ENCODE assay signal across 26 mouse cellular contexts in the genomic region with DNA sequence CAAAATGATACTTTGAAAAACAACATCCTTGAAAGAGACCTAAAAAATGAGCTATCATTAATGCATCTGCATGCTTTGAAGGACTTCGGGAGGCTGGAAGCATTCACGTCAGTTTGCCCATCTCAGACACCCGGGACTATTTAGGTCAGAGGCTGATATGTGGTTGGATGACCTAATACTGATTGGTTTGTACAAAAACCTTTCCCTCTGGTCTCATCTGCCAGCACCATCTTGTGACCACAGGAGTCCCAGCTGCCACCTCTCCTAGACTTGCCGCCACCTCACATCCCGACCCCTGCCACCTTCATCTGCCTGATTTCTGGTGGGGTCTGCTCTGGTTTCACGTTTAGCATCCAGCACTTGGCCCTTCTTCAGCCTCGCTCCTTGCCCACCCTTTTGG.
DNase-seq lines count a peak whose midpoint lies in the region; ATAC-seq and TF ChIP-seq lines count a peak whose summit lies in the region.
"Had no signal": no experiment of that assay in that cellular context is flagged by ENCODE, and none has a peak within 500 bp of the region (broad histone marks: within the 10 kb centered on the region; RNA-seq: fewer than 3 reads in every experiment).

No protein-coding gene starts in this region.

- H3K4me2 ChIP-seq in forebrain, embryonic 11.5 days (ENCODE audit: low read depth, low read length, severe bottlenecking), result no peak overlapping the region
- no peak overlapping the region for H3K4me2 ChIP-seq in forebrain, postnatal 0 days (ENCODE audit: low read depth)
- H3K4me2 ChIP-seq in stomach, postnatal 0 days (replicated peaks; ENCODE audit: low read depth), result no peak overlapping the region
- H3K4me2 ChIP-seq: embryonic facial prominence, embryonic 12.5 days; forebrain, embryonic 15.5 days; kidney, embryonic 15.5 days; limb, embryonic 15.5 days had no signal

- TF ChIP-seq EP300 in stomach, postnatal 0 days (optimal IDR thresholded peaks at IDR 0.05), result no peak

- H3K9ac ChIP-seq in forebrain, embryonic 11.5 days (ENCODE audit: low read length), result no peak overlapping the region
- no peak overlapping the region for H3K9ac ChIP-seq in forebrain, postnatal 0 days
- H3K9ac ChIP-seq in stomach, postnatal 0 days (ENCODE audit: low read length), result no peak overlapping the region
- H3K9ac ChIP-seq: embryonic facial prominence, embryonic 12.5 days; forebrain, embryonic 15.5 days; kidney, embryonic 15.5 days; limb, embryonic 15.5 days; liver, embryonic 14.5 days had no signal

- peak; percentile 21 for DNase-seq in forebrain, embryonic 11.5 days (ENCODE audit: low spot score)
- no peak for DNase-seq in forebrain, postnatal 0 days
- DNase-seq in retina, postnatal 1 day, result peak; percentile 28
- DNase-seq in retina, embryonic 14.5 days (ENCODE audit: low spot score), result no peak
- DNase-seq in cerebellum, postnatal 14 days, result peak; percentile 57 to 58
- no peak for DNase-seq in stomach, postnatal 0 days (ENCODE audit: low spot score)
- no peak for DNase-seq in thymus, postnatal 14 days
- DNase-seq: adrenal gland, adult 8-10 months; embryo, embryonic 11 days; gastrocnemius, adult 2 months; gastrocnemius, postnatal 36 days; heart, adult 2 months; kidney, adult 18-20 months; kidney, postnatal 25 days; lung, adult 2 months; lung, postnatal 10 days; midbrain, embryonic 14.5 days; right cerebral cortex, adult 18-20 months had no signal

- H3K36me3 ChIP-seq in forebrain, embryonic 11.5 days (ENCODE audit: control insufficient read depth, insufficient read depth, low read length), result no peaks in the 10 kb centered on the region
- H3K36me3 ChIP-seq in forebrain, postnatal 0 days (ENCODE audit: insufficient read depth), result no peaks in the 10 kb centered on the region
- no peaks in the 10 kb centered on the region for H3K36me3 ChIP-seq in stomach, postnatal 0 days (ENCODE audit: control insufficient read depth, insufficient read depth, low read length)
- H3K36me3 ChIP-seq: embryonic facial prominence, embryonic 12.5 days; forebrain, embryonic 15.5 days; kidney, embryonic 15.5 days; limb, embryonic 10.5 days; limb, embryonic 15.5 days had no signal

- no peaks in the 10 kb centered on the region for H3K27me3 ChIP-seq in forebrain, embryonic 11.5 days (ENCODE audit: control insufficient read depth, insufficient read depth, low read length)
- H3K27me3 ChIP-seq in forebrain, postnatal 0 days (ENCODE audit: insufficient read depth, low read length), result no peaks in the 10 kb centered on the region
- H3K27me3 ChIP-seq in stomach, postnatal 0 days (ENCODE audit: control insufficient read depth, insufficient read depth, low read length), result no peaks in the 10 kb centered on the region
- H3K27me3 ChIP-seq: embryonic facial prominence, embryonic 12.5 days; forebrain, embryonic 15.5 days; kidney, embryonic 15.5 days; limb, embryonic 15.5 days had no signal

- ATAC-seq in forebrain, embryonic 11.5 days (replicated peaks; ENCODE audit: low FRiP score), result no peak
- no peak for ATAC-seq in forebrain, postnatal 0 days
- no peak for ATAC-seq in stomach, postnatal 0 days (ENCODE audit: low FRiP score, low TSS enrichment)
- ATAC-seq: forebrain, embryonic 15.5 days; hindbrain, embryonic 16.5 days had no signal

- no peaks in the 10 kb centered on the region for H3K9me3 ChIP-seq in forebrain, embryonic 11.5 days (ENCODE audit: control insufficient read depth, low read length)
- H3K9me3 ChIP-seq in forebrain, postnatal 0 days (ENCODE audit: low read length), result no peaks in the 10 kb centered on the region
- no peaks in the 10 kb centered on the region for H3K9me3 ChIP-seq in stomach, postnatal 0 days (ENCODE audit: control insufficient read depth, low read length)
- H3K9me3 ChIP-seq: embryonic facial prominence, embryonic 12.5 days; forebrain, embryonic 15.5 days; kidney, embryonic 15.5 days; limb, embryonic 10.5 days; limb, embryonic 15.5 days had no signal

- H3K27ac ChIP-seq in forebrain, embryonic 11.5 days (ENCODE audit: low read depth, low read length), result no peak overlapping the region
- H3K27ac ChIP-seq in forebrain, postnatal 0 days (ENCODE audit: low read depth, low read length), result no peak overlapping the region
- no peak overlapping the region for H3K27ac ChIP-seq in stomach, postnatal 0 days (replicated peaks)
- H3K27ac ChIP-seq: embryonic facial prominence, embryonic 12.5 days; forebrain, embryonic 15.5 days; gastrocnemius, adult 2 months; heart, adult 2 months; kidney, embryonic 15.5 days; limb, embryonic 10.5 days; limb, embryonic 15.5 days; liver, embryonic 14.5 days; macrophage had no signal

- 92% methylated on average over 7 of the region's 7 CpGs for WGBS in forebrain, embryonic 11.5 days
- WGBS in forebrain, postnatal 0 days, result 84% methylated on average over 7 of the region's 7 CpGs
- 86% methylated on average over 7 of the region's 7 CpGs for WGBS in stomach, postnatal 0 days

- no peak overlapping the region for H3K4me3 ChIP-seq in forebrain, embryonic 11.5 days (ENCODE audit: low read depth, low read length)
- no peak overlapping the region for H3K4me3 ChIP-seq in forebrain, postnatal 0 days (ENCODE audit: low read depth, low read length)
- H3K4me3 ChIP-seq in stomach, postnatal 0 days (ENCODE audit: low read depth, low read length), result no peak overlapping the region
- H3K4me3 ChIP-seq: embryonic facial prominence, embryonic 12.5 days; forebrain, embryonic 15.5 days; gastrocnemius, adult 2 months; heart, adult 2 months; kidney, embryonic 15.5 days; limb, embryonic 10.5 days; limb, embryonic 15.5 days had no signal

- no peak for TF ChIP-seq CTCF in forebrain, postnatal 0 days (IDR thresholded peaks at IDR 0.05; ENCODE audit: low read depth)
- TF ChIP-seq CTCF in stomach, postnatal 0 days (IDR thresholded peaks at IDR 0.05; ENCODE audit: low read depth), result no peak

- H3K4me1 ChIP-seq in forebrain, embryonic 11.5 days (replicated peaks; ENCODE audit: control insufficient read depth, insufficient read depth, low read length), result peaks cover 5% of the 10 kb centered on the region; the same call in 1 of the 2 replicates
- H3K4me1 ChIP-seq in forebrain, postnatal 0 days (ENCODE audit: insufficient read depth), result peaks cover 6% of the 10 kb centered on the region; the same call in 1 of the 2 replicates
- no peaks in the 10 kb centered on the region for H3K4me1 ChIP-seq in stomach, postnatal 0 days (replicated peaks; ENCODE audit: control insufficient read depth, insufficient read depth)
- H3K4me1 ChIP-seq: limb, embryonic 15.5 days had no signal

Comparison
In these comparisons a context has a peak if more than half of its experiments do, and no peak if none do; other contexts are left out.
1. DNase-seq: peak in forebrain, embryonic 11.5 days (single experiment), retina, postnatal 1 day (single experiment) and cerebellum, postnatal 14 days (2 of 2); none in forebrain, postnatal 0 days (single experiment), retina, embryonic 14.5 days (single experiment), stomach, postnatal 0 days (single experiment) and thymus, postnatal 14 days (single experiment).